Mouse (Mus musculus) gastrocnemius, adult 2 months (tissue): ENCODE results near the gene Gsn. TPM values are rescaled to one million over a fixed set of nuclear protein-coding genes. Genes with fewer than 3 reads are reported as not detected.
A peak's percentile ranks its signal among the peaks of the same experiment; 100 is the strongest.

ENCODE experiments used
- DNase-seq: peaks from one replicate; pipeline ENCODE4 v3.0.0; 2022
- H3K27ac ChIP-seq: fragments of 200-600 bp; 2 replicates; pipeline ENCODE4 v1.8.1; 2022; ENCODE audit warnings: mild to moderate bottlenecking
- H3K4me3 ChIP-seq: fragments of 200-600 bp; 2 replicates; pipeline ENCODE4 v1.8.1; 2022; ENCODE audit warnings: mild to moderate bottlenecking, moderate library complexity
- CTCF ChIP-seq: fragments of 200-600 bp; IDR thresholded peaks from 2 replicates; pipeline ENCODE4 v1.8.1; 2022; ENCODE audit warnings: antibody characterized with exemption, mild to moderate bottlenecking, moderate library complexity
- intact Hi-C: fragments of 180-260 bp; cut with DNase I; formaldehyde crosslinking; loops from one replicate; pipeline ENCODE4 v1.15.1; 2025
- long read RNA-seq, 2 experiments: library from polyadenylated mRNA; stranded (forward); transcript quantifications; one replicate each; pipeline ENCODE4 v2.0.0; 2021
- total RNA-seq, 2 experiments: library from RNA; stranded (reverse); gene quantifications; 2 replicates each; pipeline ENCODE4 v1.2.3; 2021

Gene Gsn
- 100 to 1,000 TPM; 676 to 777 TPM for total RNA-seq
- long read RNA-seq, experiment 1, transcript Gsn-201 (17 exons, 2,653 nt): major isoform, 4,874 of 5,063 reads
- long read RNA-seq, experiment 1, transcript Gsn-205 (18 exons, 2,607 nt): minor isoform, 10 of 5,063 reads
- long read RNA-seq, experiment 1, partial matches to known transcripts: 94 of 5,063 reads
- long read RNA-seq, experiment 1, other reads (novel, unspliced or antisense): 85 of 5,063 reads
- long read RNA-seq, experiment 2, transcript Gsn-205 (18 exons, 2,607 nt): minor isoform, 7 of 1,844 reads
- long read RNA-seq, experiment 2, transcript Gsn-201 (17 exons, 2,653 nt): major isoform, 1,766 of 1,844 reads
- long read RNA-seq, experiment 2, partial matches to known transcripts: 41 of 1,844 reads
- long read RNA-seq, experiment 2, other reads (novel, unspliced or antisense): 30 of 1,844 reads

DNA sequence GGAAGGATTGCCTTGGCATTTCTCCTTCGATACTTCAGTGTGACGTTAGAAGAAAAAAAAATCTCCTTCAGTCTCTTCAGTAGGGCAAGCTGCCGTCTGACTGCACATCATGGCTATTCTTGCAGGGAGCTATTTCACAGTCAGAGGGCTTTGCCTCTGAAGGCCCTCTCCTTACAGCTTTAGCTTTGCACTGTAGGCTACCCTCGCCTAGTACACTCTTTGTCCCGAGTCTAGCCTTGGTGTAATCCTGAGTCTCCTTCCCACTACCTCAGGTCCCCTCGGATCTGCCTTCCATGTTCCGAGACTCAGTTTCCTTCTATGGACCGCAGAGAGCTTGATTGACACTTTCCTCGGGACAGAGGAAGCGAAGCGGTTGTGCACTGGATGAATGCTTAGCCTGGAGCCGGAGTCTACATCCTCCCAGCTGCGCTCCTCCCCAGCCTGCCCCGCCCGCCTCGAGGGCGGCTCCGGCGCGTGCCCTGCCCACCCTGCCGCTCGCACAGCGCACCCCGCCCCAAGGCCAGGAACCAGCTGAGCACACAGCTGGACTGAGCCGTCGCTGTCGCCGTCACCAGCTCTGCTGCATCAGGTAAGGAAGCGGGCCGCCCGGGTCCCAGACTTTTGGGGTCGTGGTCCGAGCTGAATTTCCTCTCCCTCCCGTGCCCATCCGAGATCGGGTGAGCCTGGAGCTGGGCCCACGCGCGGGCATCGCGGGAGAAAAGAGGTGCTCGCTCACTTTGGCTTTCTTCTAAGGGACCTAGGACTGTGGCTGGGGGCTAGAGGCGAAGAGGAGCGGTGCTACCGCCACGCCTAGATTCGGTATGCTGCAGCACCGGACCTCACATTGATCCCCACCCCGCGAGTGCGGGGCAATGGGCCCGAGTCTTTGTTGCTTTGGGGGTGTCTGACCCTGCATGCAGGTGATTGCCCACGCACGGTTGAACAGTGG lies at the start of gene Gsn:
TSS of gene Gsn (plus strand) at position 496 of the 949 bp plus-strand sequence.
- Histone ChIP-seq H3K4me3 (peak within 1 kb of the TSS; percentile 80), H3K27ac (peak within 1 kb of the TSS; percentile 85)
- peak; percentile 90 for DNase-seq
- no peak for TF ChIP-seq CTCF
- intact Hi-C loops: no loop called here

DNA sequence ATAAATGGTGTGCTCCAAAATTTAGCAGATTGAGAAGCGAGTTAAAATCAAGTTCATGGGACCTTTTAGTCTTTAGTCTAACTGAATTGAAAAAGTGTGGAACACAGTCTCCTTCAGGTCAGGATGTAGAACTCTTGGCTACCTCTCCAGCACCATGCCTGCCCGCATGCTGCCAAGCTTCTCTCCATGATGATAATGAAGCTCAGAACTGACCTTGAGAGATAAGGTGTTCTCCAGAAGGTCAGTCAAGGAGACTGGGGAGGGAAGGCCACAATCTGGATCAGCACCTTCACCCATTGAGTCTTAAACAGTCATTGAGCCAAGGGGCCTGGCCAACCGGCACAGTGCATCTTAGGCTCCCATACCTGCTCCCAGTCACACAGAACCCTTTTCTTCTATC lies 49.4 kb upstream of the Gsn start:
- no peak overlapping the region for H3K4me3 ChIP-seq
- intact Hi-C loops: no loop called here
- no peak for DNase-seq
- H3K27ac ChIP-seq: no peak overlapping the region
- no peak for TF ChIP-seq CTCF

- no peak for TF ChIP-seq CTCF
- DNase-seq: no peak
- intact Hi-C loops: no loop called here
- Histone ChIP-seq H3K4me3 (no peak overlapping the region), H3K27ac (no peak overlapping the region)
Observed at GRCm38 (mm10) chr2:35208054-35208453, 48.1 kb upstream of the Gsn start.

- no peak for TF ChIP-seq CTCF
- DNase-seq: no peak
- intact Hi-C loops: no loop called here
- Histone ChIP-seq H3K4me3 (no peak overlapping the region), H3K27ac (no peak overlapping the region)
Observed at GRCm38 (mm10) chr2:35208931-35209665, 47.1 kb upstream of the Gsn start.

GRCm38 (mm10) chr2:35211681-35212080 lies 44.5 kb upstream of the Gsn start:
- intact Hi-C loops: no loop called here
- no peak overlapping the region for H3K4me3 ChIP-seq
- TF ChIP-seq CTCF: no peak
- no peak for DNase-seq
- no peak overlapping the region for H3K27ac ChIP-seq

- TF ChIP-seq CTCF: no peak
- no peak overlapping the region for H3K27ac ChIP-seq
Observed at GRCm38 (mm10) chr2:35213345-35213910, 42.8 kb upstream of the Gsn start.

GRCm38 (mm10) chr2:35214881-35215358 lies 41.3 kb upstream of the Gsn start:
- DNase-seq: peak; percentile 84
- intact Hi-C loops: loop anchor here (2.0 kb wide), 1 partner anchor 56 kb away; no protein-coding TSS in a partner anchor
- H3K4me3 ChIP-seq: peak overlapping the region; percentile 53
- H3K27ac ChIP-seq: peak overlapping the region; percentile 35; the same call in 1 of the 2 replicates
- TF ChIP-seq CTCF: peak; percentile 97; the same call in 1 of the 2 replicates

More at GRCm38 (mm10) chr2:35213345-35213910, 42.8 kb upstream of the Gsn start:
- H3K4me3 ChIP-seq: no peak overlapping the region
- no peak for DNase-seq
- intact Hi-C loops: no loop called here

- intact Hi-C loops: loop anchor here (2.0 kb wide), 1 partner anchor 55 kb away; no protein-coding TSS in a partner anchor
- H3K4me3 ChIP-seq: no peak overlapping the region
- H3K27ac ChIP-seq: no peak overlapping the region
- no peak for DNase-seq
- no peak for TF ChIP-seq CTCF
Observed at GRCm38 (mm10) chr2:35215363-35215762, 40.8 kb upstream of the Gsn start.

DNA sequence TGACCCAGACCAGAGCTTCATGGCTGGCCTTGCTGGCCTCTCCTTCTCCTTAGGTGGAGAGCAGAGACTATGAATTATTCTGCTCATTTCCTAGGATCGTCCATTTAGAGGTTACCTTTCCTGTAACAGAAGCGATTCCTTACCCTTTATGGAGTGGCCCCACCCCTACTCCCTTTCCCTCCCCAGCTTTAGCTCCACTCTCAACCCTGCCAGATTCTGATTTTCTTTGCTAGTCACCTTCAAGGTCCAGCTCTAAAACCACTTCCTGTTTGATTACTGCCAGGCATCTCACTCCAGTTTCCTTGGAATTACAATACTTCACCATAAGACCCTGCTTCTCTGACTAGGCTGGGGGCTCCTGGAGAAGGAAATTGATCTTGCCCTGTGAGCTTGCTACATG lies 39.5 kb upstream of the Gsn start:
- Histone ChIP-seq H3K27ac (no peak overlapping the region), H3K4me3 (no peak overlapping the region)
- no peak for DNase-seq
- TF ChIP-seq CTCF: no peak
- intact Hi-C loops: no loop called here

DNA sequence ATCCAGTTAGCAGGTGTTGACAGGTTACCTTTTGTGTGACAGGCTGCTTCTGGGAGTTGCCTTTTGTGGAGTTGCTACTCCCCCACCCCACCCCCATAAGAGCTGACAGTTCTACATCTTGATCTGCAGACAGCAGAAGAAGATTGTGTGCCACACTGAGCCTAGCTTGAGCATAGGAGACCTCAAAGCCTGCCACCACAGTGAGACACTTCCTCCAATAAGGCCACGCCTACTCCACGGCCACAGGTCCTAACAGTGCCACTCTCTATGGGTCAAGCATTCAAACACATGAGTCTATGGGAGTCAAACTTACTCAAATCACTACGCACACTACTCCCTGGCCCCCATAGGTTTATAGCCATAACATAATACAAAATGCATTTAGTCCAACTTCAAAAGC lies 37.4 kb upstream of the Gsn start:
- H3K4me3 ChIP-seq: no peak overlapping the region
- intact Hi-C loops: no loop called here
- no peak overlapping the region for H3K27ac ChIP-seq
- TF ChIP-seq CTCF: no peak
- no peak for DNase-seq

GRCm38 (mm10) chr2:35222822-35223391 lies 33.3 kb upstream of the Gsn start:
- intact Hi-C loops: no loop called here
- H3K27ac ChIP-seq: no peak overlapping the region
- H3K4me3 ChIP-seq: no peak overlapping the region
- DNase-seq: no peak
- TF ChIP-seq CTCF: no peak
